Mouse (Mus musculus): Measurements from ENCODE around the gene Shb. TPM values are rescaled to one million over a fixed set of nuclear protein-coding genes. Genes with fewer than 3 reads are reported as not detected.
A peak's percentile ranks its signal among the peaks of the same experiment; 100 is the strongest.

Shb gene
- polyA plus RNA-seq, 1 experiment from 2014 or later: 2.9 TPM

- Histone ChIP-seq H3K27me3 (no peaks in the 10 kb centered on the region), H3K4me2 (peak overlapping the region; percentile 54), H3K9me3 (replicated peaks) (no peaks in the 10 kb centered on the region), H3K27ac (replicated peaks) (peak overlapping the region; percentile 71), H3K4me1 (replicated peaks) (peaks cover 97% of the 10 kb centered on the region), H3K4me3 (replicated peaks) (no peak overlapping the region), H3K9ac (no peak overlapping the region), H3K36me3 (replicated peaks) (peaks cover 11% of the 10 kb centered on the region)
- no peak for ATAC-seq (ENCODE audit: insufficient read depth)
- WGBS (ENCODE audit: insufficient replicate concordance): 42% methylated on average over 16 of the region's 16 CpGs
These were observed 40.3 kb downstream of the Shb start for GRCm38 (mm10) chr4:45491685-45492601.

DNA sequence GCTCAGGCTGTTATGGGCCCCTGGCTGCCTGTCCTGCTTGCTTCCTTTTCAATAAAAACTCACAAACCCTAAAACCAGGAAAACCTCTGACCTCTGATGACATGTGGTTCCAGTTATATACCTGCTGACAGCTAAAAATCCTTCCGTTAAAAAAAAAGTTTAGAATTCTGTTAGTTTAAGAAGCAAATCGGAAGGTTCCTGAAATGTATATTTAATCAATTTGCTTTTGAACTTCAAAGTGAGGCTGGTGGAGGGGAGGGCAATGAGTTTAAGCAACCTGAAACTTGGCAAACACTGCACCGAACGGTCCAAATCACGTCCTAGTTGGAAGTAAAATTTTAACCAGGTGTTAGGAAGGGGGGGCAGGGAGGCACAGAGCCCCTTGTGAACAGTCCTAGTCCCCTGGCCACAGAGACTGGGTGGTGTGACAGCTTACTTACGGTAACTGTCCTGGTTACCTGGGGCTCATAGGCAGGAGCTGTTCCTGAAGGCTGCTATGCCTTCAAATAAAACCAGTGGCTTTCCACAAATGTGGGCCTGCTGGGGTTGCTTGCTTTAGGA, 41.1 kb downstream of the Shb start:
- Histone ChIP-seq H3K27me3 (no peaks in the 10 kb centered on the region), H3K9me3 (replicated peaks) (no peaks in the 10 kb centered on the region), H3K9ac (no peak overlapping the region), H3K36me3 (replicated peaks) (peaks cover 17% of the 10 kb centered on the region), H3K4me2 (peak overlapping the region; percentile 54), H3K27ac (replicated peaks) (peak overlapping the region; percentile 71), H3K4me1 (replicated peaks) (peaks cover 97% of the 10 kb centered on the region), H3K4me3 (replicated peaks) (no peak overlapping the region)
- WGBS (ENCODE audit: insufficient replicate concordance): 61% methylated on average over 6 of the region's 6 CpGs
- peak; percentile 53 for ATAC-seq (ENCODE audit: insufficient read depth)

- Histone ChIP-seq H3K27me3 (no peaks in the 10 kb centered on the region), H3K27ac (replicated peaks) (peak overlapping the region; percentile 61), H3K36me3 (replicated peaks) (peaks cover 24% of the 10 kb centered on the region), H3K9me3 (replicated peaks) (no peaks in the 10 kb centered on the region), H3K9ac (no peak overlapping the region), H3K4me1 (replicated peaks) (peaks cover 97% of the 10 kb centered on the region), H3K4me3 (replicated peaks) (no peak overlapping the region), H3K4me2 (no peak overlapping the region)
- ATAC-seq (ENCODE audit: insufficient read depth): no peak
- WGBS (ENCODE audit: insufficient replicate concordance): 46% methylated on average over 8 of the region's 8 CpGs
These were observed 42.1 kb downstream of the Shb start for GRCm38 (mm10) chr4:45490036-45490752.

DNA sequence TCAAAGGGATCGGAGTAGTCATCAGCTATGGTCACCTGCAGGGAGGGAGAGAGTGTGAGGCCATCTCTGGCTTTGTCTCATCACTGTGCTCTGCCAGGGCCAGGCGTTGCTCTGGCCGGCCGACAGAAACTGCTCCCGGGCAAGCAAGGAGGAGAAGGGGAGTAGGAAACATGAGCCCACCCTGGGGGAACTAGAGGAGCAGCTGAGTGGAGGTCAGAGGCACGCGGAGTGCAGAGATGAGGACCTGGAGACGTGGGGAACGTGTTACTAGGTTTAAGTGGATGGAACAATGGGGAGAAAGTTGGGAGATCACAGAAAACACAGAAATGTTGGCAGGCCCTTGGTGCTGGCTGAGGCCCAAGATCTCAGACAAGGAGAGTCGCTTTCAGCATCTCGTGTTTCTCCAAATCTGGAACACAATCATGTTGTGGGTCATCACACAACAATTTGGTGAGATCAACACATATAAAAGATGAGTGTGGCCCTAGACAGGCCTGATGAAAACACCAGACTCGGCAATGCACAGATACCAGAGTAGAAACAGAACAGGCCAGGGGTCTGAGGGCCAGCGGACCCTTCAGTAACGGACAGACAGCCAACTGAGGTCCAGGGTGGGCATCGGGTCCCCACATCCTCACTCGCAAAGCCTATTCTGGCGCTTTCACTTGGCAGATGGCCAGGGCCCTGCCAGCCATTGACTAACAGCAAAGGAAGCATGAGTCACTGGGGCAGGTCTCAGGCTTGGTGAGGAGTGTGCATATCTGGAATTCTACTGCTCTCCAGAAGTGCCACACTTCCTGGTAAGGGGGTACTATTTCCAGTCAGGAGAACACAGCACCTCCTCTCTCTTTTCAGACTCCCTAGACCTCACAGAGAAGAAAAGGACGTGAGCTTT, 42.9 kb downstream of the Shb start:
- Histone ChIP-seq H3K9ac (no peak overlapping the region), H3K4me3 (replicated peaks) (no peak overlapping the region), H3K9me3 (replicated peaks) (no peaks in the 10 kb centered on the region), H3K36me3 (replicated peaks) (peaks cover 24% of the 10 kb centered on the region), H3K4me2 (no peak overlapping the region), H3K27ac (replicated peaks) (peak overlapping the region; percentile 61), H3K27me3 (no peaks in the 10 kb centered on the region), H3K4me1 (replicated peaks) (peaks cover 97% of the 10 kb centered on the region)
- no peak for ATAC-seq (ENCODE audit: insufficient read depth)
- WGBS (ENCODE audit: insufficient replicate concordance): 64% methylated on average over 18 of the region's 18 CpGs

- no peaks in the 10 kb centered on the region for H3K27me3 ChIP-seq
- H3K4me2 ChIP-seq: no peak overlapping the region
- peaks cover 97% of the 10 kb centered on the region for H3K4me1 ChIP-seq (replicated peaks)
- H3K9ac ChIP-seq: no peak overlapping the region
- peak overlapping the region; percentile 30; the same call in 1 of the 2 replicates for H3K27ac ChIP-seq (replicated peaks)
- 27% methylated on average over 6 of the region's 6 CpGs for WGBS (ENCODE audit: insufficient replicate concordance)
- no peak overlapping the region for H3K4me3 ChIP-seq (replicated peaks)
- ATAC-seq (ENCODE audit: insufficient read depth): no peak
- peaks cover 24% of the 10 kb centered on the region for H3K36me3 ChIP-seq (replicated peaks)
- no peaks in the 10 kb centered on the region for H3K9me3 ChIP-seq (replicated peaks)
These were observed 44.6 kb downstream of the Shb start for GRCm38 (mm10) chr4:45487681-45488081.

DNA sequence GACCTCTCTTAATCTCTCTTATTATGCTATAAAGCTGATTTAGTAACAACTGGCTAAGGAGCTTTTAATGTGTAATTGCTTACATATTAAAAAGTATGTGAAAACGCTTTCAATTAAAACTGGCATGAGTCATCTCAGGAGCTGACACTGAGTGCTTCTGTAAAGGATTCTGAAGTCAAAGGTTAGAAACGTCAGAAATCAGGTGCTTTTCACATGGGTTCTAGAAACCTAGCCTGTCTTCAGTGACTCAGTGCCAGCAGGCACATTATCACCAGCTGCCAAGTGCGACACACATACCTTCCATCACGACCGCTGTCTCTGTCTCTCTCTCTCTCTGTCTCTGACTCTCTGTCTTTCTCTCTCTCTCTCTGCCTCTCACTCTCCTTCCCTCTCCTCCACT, 47.2 kb downstream of the Shb start:
- Histone ChIP-seq H3K9ac (0 out of 2 replicates have a peak overlapping the region, but pooled peaks have one; percentile 52), H3K4me1 (replicated peaks) (peaks cover 98% of the 10 kb centered on the region), H3K36me3 (replicated peaks) (peaks cover 24% of the 10 kb centered on the region), H3K4me3 (replicated peaks) (no peak overlapping the region), H3K4me2 (no peak overlapping the region), H3K27me3 (no peaks in the 10 kb centered on the region), H3K9me3 (replicated peaks) (no peaks in the 10 kb centered on the region), H3K27ac (replicated peaks) (peak overlapping the region; percentile 97)
- no peak for ATAC-seq (ENCODE audit: insufficient read depth)
- 76% methylated on average over 5 of the region's 5 CpGs for WGBS (ENCODE audit: insufficient replicate concordance)

GRCm38 (mm10) chr4:45483271-45484245, 48.7 kb downstream of the Shb start:
- H3K4me1 ChIP-seq (replicated peaks): peaks cover 94% of the 10 kb centered on the region
- H3K36me3 ChIP-seq (replicated peaks): peaks cover 24% of the 10 kb centered on the region
- H3K9me3 ChIP-seq (replicated peaks): no peaks in the 10 kb centered on the region
- H3K27ac ChIP-seq (replicated peaks): peak overlapping the region; percentile 97
- peak overlapping the region; percentile 52 for H3K9ac ChIP-seq
- H3K27me3 ChIP-seq: no peaks in the 10 kb centered on the region
- H3K4me2 ChIP-seq: peak overlapping the region; percentile 54
- peak overlapping the region; percentile 18 for H3K4me3 ChIP-seq (replicated peaks)
- peak; percentile 95 for ATAC-seq (ENCODE audit: insufficient read depth)
- whole genome bisulfite sequencing (ENCODE audit: insufficient replicate concordance): 47% methylated on average over 8 of the region's 8 CpGs

DNA sequence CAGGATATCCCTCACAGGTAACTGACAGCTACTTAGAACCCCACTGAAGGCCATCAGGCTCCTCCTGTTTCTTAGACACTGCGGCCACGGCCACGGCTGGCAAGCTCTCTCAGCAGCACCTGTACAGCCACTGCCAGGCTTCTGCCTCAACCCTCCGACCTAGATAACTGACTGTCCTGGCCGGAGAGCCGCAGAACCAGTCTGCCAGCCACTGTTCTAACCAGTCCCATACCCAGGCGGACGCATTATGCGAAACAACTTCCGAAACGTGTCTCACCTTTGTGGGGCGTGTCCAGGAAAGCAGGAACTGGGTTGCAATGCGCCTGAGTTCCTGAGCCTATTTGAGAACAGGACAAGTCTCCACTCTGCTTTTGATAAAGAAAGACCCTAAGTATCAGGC, 50.0 kb downstream of the Shb start:
- Histone ChIP-seq H3K27ac (replicated peaks) (peak overlapping the region; percentile 97), H3K27me3 (no peaks in the 10 kb centered on the region), H3K4me2 (peak overlapping the region; percentile 25), H3K36me3 (replicated peaks) (peaks cover 16% of the 10 kb centered on the region), H3K9me3 (replicated peaks) (no peaks in the 10 kb centered on the region), H3K4me1 (replicated peaks) (peaks cover 93% of the 10 kb centered on the region), H3K9ac (peak overlapping the region; percentile 38; the same call in 1 of the 2 replicates), H3K4me3 (replicated peaks) (no peak overlapping the region)
- ATAC-seq (ENCODE audit: insufficient read depth): no peak
- WGBS (ENCODE audit: insufficient replicate concordance): 83% methylated on average over 13 of the region's 13 CpGs

DNA sequence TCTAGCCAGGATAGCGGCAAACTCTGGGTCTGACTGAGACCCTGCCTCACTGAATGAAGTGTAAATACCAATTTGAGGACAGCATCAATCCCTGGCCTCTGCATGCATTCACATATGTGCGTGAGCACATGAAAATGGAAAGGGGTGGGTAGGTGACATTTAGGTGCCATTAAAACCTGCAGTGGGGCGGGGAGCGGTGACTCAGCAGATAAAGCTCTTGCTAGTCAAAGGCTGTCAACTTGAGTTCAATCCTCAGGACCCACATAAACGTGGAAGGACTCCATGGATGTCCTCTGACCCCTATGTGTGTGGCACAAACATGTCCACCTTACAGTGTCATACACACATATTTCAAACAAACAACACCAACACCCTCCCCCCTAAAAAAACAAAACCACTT, 50.8 kb downstream of the Shb start:
- Histone ChIP-seq H3K27ac (replicated peaks) (peak overlapping the region; percentile 97), H3K9me3 (replicated peaks) (no peaks in the 10 kb centered on the region), H3K36me3 (replicated peaks) (peaks cover 9% of the 10 kb centered on the region), H3K4me2 (peak overlapping the region; percentile 25), H3K27me3 (no peaks in the 10 kb centered on the region), H3K4me1 (replicated peaks) (peaks cover 95% of the 10 kb centered on the region), H3K9ac (peak overlapping the region; percentile 38), H3K4me3 (replicated peaks) (no peak overlapping the region)
- ATAC-seq (ENCODE audit: insufficient read depth): no peak
- WGBS (ENCODE audit: insufficient replicate concordance): 68% methylated on average over 5 of the region's 5 CpGs
